Mouse (Mus musculus) lung, embryonic 14.5 days (tissue): ENCODE data around the gene Rhbg. TPM values are rescaled to one million over a fixed set of nuclear protein-coding genes. Genes with fewer than 3 reads are reported as not detected.

Experiments used
- ATAC-seq: fragments of 200-750 bp; cut with Nextera tagmentation; 2 replicates; pipeline ENCODE4 v1.8.0; 2017; ENCODE audit warnings: mild to moderate bottlenecking, moderate TSS enrichment, moderate library complexity; ENCODE audit not compliant: insufficient read depth
- DNase-seq: peaks from one replicate; pipeline ENCODE4 v3.0.0-alpha.2; 2015
- H3K27ac ChIP-seq: fragments of 300-500 bp; sonication (generic); 2 replicates; pipeline ENCODE4 v1.5.1; 2014; ENCODE audit warnings: low read depth, mild to moderate bottlenecking, moderate library complexity
- H3K27me3 ChIP-seq: fragments of 300-500 bp; sonication (generic); 2 replicates; pipeline ENCODE4 v1.6.1; 2014; ENCODE audit warnings: low read length, control low read depth; ENCODE audit not compliant: insufficient read depth
- H3K36me3 ChIP-seq: fragments of 300-500 bp; sonication (generic); 2 replicates; pipeline ENCODE4 v1.6.1; 2014; ENCODE audit warnings: control low read depth; ENCODE audit not compliant: insufficient read depth
- H3K4me1 ChIP-seq: fragments of 300-500 bp; sonication (generic); 2 replicates; pipeline ENCODE4 v1.6.1; 2014; ENCODE audit warnings: antibody characterized with exemption, control low read depth; ENCODE audit not compliant: insufficient read depth
- H3K4me2 ChIP-seq: fragments of 300-500 bp; sonication (generic); 2 replicates; pipeline ENCODE4 v1.6.1; 2014; ENCODE audit warnings: mild to moderate bottlenecking
- H3K4me3 ChIP-seq: fragments of 300-500 bp; sonication (generic); 2 replicates; pipeline ENCODE4 v1.5.1; 2014; ENCODE audit warnings: low read depth, low read length
- H3K9ac ChIP-seq: fragments of 300-500 bp; sonication (generic); 2 replicates; pipeline ENCODE4 v1.6.1; 2014
- H3K9me3 ChIP-seq: fragments of 300-500 bp; sonication (generic); 2 replicates; pipeline ENCODE4 v1.6.1; 2016; ENCODE audit warnings: low read depth, low read length, control low read depth
- CTCF ChIP-seq: IDR thresholded peaks from 2 replicates; pipeline ENCODE4 v1.5.1; 2016; ENCODE audit warnings: antibody characterized with exemption, low read depth
- WGBS: fragments of 180-500 bp; shearing (Covaris S2); extraction: QIAGEN DNeasy Blood & Tissue Kit; methylation state at CpG from one replicate; pipeline ENCODE4 v1.1.7; 2014; 5-methylcytosine and 5-hydroxymethylcytosine counted together
- polyA plus RNA-seq: library from polyadenylated mRNA; unstranded; fragments of >200 nt; fragmentation: Nextera tagmentation; extraction: Ambion mirVana; gene quantifications from 2 replicates; pipeline ENCODE4 v1.2.1, GENCODE M21; 2014

Gene Rhbg
- polyA plus RNA-seq, 1 experiment from 2014 or later, result not detected

DNA sequence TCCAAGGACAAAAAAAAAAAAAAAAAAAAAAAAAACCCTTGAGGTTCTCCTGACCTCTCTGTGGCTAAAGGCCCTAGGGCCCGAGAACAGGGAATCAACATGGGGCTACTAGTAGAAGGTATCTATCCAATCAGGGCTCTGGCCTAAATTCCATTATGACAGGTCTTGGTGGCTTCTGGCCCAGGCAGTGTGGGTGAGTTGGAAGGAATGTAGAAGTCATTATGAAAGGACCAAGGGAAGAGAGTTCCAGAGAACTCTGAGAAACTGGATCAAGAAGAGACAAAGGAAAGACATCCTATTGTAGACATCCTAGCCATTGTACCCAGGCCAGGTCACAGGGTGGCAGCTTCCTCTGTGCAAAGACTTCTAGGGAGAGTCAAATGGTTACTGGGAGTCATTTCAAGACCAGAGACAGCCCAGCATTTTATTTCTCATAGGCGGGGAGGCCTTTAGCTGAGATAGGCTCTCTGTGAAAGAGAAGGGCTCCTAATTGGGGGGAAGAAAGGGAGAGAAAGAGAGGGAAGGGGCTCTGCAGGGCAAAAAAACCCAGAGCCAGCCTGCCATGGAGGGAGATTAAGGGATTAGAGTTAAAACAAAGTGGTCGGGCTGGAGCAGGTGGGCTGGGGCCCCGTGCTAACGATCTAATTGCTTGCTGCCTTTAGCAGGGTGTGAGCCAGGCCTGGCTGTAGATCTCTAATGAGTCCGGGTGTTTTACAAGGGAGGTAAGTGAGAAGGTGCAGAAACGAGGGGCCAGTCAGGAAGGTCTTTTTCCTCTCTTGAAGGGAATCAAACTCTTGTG is 21.5 kb downstream of the Rhbg start:
- DNase-seq, result no peak
- WGBS, result 29% methylated on average over 7 of the region's 7 CpGs
- no peak for TF ChIP-seq CTCF
- Histone ChIP-seq H3K36me3 (no peaks in the 10 kb centered on the region), H3K4me3 (no peak overlapping the region), H3K27me3 (peaks cover 27% of the 10 kb centered on the region), H3K27ac (no peak overlapping the region), H3K4me2 (no peak overlapping the region), H3K4me1 (no peaks in the 10 kb centered on the region), H3K9me3 (no peaks in the 10 kb centered on the region), H3K9ac (no peak overlapping the region)
- no peak for ATAC-seq

DNA sequence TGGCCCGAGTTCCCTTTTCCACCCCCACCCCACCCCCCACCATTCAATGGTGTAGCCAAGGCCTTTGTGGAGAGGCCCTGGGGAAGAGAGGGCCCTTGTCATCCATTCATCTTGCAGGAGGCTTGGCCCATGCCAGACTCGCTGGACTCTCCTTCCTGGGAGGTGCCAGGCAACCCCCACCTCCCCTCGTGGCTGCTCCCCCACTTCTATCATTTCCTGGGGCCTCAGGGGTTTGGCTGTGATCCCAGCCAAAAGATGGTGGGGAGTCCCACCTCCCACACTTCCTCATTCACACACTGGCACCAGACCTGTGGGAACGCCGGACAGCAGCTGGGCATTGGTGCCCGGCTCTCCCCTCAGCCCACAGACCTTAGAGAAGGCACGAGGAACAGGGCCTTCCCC is 22.2 kb downstream of the Rhbg start:
- no peaks in the 10 kb centered on the region for H3K36me3 ChIP-seq
- no peak overlapping the region for H3K27ac ChIP-seq
- TF ChIP-seq CTCF, result no peak
- 49% methylated on average over 7 of the region's 7 CpGs for WGBS
- peaks cover 19% of the 10 kb centered on the region for H3K27me3 ChIP-seq
- no peaks in the 10 kb centered on the region for H3K4me1 ChIP-seq
- H3K9me3 ChIP-seq, result no peaks in the 10 kb centered on the region
- H3K9ac ChIP-seq, result no peak overlapping the region
- no peak overlapping the region for H3K4me2 ChIP-seq
- H3K4me3 ChIP-seq, result no peak overlapping the region
- no peak for ATAC-seq
- no peak for DNase-seq

DNA sequence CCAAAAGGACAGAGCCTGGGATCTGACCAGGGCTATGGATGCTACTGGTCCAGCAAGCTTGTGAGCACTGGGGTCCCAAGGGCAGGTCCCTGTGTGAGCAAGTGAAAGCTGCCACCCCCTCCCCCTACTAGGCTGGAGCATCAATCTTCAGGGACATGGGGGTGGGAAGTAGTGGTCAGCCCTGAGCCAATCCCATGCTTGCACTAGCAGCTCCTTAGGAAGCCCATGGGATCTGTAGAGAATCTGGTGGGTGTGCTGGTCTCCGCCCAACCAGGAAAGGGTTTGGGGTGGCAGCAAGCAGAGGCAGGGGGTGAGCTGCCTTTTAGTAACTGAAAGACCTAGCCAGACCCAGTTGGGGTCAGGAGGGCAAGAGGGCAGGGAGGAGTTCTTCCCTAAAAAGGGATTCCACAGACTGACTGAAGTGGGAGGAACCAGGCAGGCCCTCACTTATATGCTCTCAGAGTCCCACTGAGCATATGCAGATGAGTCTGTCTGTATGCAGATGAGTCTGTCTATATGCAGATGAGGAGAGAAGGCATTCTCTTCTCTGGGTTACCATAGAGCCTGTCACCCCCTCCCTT is 23.4 kb downstream of the Rhbg start:
- no peak for ATAC-seq
- Histone ChIP-seq H3K4me2 (no peak overlapping the region), H3K4me1 (no peaks in the 10 kb centered on the region), H3K36me3 (no peaks in the 10 kb centered on the region), H3K4me3 (no peak overlapping the region), H3K27ac (no peak overlapping the region), H3K27me3 (peaks cover 14% of the 10 kb centered on the region), H3K9me3 (no peaks in the 10 kb centered on the region), H3K9ac (no peak overlapping the region)
- TF ChIP-seq CTCF, result no peak
- DNase-seq, result no peak
- WGBS, result 53% methylated on average over 1 of the region's 1 CpGs

DNA sequence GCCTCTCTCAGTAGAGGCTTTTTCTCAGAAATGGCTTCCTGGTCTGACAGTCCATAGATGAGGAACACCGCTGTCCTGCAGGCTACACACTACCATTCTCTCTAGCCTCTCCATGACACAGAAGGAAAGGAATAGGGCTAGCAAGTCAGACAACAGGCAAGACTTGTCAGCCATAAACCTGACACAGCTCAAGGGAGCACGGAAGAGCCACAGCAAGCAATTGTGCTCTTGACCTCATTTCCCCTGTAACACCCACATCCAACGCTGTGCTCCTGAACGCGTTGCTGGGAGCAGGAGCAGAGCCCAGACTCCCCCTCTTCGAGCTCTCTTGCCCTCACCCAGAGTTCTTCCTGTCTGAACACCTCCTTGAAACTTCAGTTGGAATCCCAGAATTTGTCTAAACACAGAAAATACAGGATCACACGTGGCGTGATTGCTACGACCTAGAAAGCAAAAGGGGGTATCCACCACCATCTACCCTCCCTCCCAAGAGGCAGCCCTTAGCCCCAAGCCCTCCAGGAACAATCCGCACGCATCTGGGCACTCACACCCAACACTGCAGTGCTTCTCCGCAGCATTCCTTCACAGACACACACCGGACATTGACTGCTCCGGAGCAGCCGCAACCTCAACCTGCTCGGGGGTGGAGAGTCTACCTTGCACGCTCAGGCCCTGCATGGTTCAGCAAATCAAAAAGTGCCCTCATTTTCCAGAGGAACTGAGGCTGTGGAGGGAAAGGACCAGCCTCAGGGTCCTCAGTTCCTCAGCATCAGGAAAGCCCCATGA is 24.1 kb downstream of the Rhbg start:
- no peak overlapping the region for H3K4me2 ChIP-seq
- ATAC-seq, result no peak

DNA sequence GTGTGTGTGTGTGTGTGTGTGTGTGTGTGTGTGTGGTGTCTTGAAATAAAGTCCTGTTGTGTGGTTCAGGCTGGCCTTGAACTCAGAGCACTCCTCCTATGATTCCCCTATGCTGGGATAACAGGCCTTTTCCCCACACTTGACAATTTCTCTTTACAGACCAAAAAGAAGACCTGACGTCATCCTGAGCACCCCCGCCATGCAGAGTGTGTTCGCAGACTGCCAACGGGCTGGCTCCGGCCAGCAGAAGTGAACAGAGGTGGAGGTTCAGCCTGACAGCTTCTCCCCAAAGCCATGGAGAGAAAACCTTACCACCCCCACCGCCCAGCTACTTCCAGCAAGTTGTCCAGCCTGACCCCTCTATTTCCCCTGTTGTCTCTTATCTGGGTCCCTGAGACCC is 25.0 kb downstream of the Rhbg start:
- no peak for TF ChIP-seq CTCF
- H3K27ac ChIP-seq, result no peak overlapping the region
- DNase-seq (no peak), ATAC-seq (no peak)
- H3K9ac ChIP-seq, result no peak overlapping the region
- no peaks in the 10 kb centered on the region for H3K4me1 ChIP-seq
- H3K27me3 ChIP-seq, result peaks cover 10% of the 10 kb centered on the region
- no peaks in the 10 kb centered on the region for H3K9me3 ChIP-seq
- 79% methylated on average over 6 of the region's 6 CpGs for WGBS
- H3K4me2 ChIP-seq, result no peak overlapping the region
- no peak overlapping the region for H3K4me3 ChIP-seq
- H3K36me3 ChIP-seq, result no peaks in the 10 kb centered on the region

More for the DNA sequence above, 24.1 kb downstream of the Rhbg start:
- TF ChIP-seq CTCF, result no peak
- no peak for DNase-seq
- H3K4me3 ChIP-seq, result no peak overlapping the region
- WGBS, result 30% methylated on average over 17 of the region's 17 CpGs
- no peak overlapping the region for H3K27ac ChIP-seq
- no peaks in the 10 kb centered on the region for H3K9me3 ChIP-seq
- no peaks in the 10 kb centered on the region for H3K36me3 ChIP-seq
- H3K9ac ChIP-seq, result no peak overlapping the region
- peaks cover 14% of the 10 kb centered on the region for H3K27me3 ChIP-seq
- no peaks in the 10 kb centered on the region for H3K4me1 ChIP-seq

DNA sequence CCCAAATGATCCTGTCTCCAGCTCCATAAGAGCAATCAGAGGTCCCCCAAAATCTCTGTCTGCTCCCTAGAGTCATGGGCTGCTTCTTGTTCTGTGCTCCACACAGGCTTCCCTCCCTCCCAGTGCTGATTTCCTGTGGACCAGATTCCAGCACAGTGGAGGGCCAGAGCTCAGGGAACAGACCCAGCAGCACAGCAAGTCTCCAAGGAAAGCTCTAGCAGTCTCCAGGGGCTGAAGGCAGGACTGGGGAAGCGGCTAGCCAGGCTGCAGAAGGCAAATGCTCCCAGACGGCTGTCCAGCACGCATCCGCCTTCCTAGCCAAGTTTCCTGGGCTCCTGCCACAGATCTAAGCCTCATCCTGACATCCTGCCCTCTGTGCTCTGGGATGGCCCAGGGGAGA is 25.6 kb downstream of the Rhbg start:
- Histone ChIP-seq H3K4me1 (no peaks in the 10 kb centered on the region), H3K27ac (no peak overlapping the region), H3K9ac (no peak overlapping the region), H3K36me3 (no peaks in the 10 kb centered on the region), H3K27me3 (peaks cover 10% of the 10 kb centered on the region), H3K9me3 (no peaks in the 10 kb centered on the region), H3K4me3 (no peak overlapping the region), H3K4me2 (no peak overlapping the region)
- 42% methylated on average over 4 of the region's 4 CpGs for WGBS
- DNase-seq (no peak), ATAC-seq (no peak)
- no peak for TF ChIP-seq CTCF

DNA sequence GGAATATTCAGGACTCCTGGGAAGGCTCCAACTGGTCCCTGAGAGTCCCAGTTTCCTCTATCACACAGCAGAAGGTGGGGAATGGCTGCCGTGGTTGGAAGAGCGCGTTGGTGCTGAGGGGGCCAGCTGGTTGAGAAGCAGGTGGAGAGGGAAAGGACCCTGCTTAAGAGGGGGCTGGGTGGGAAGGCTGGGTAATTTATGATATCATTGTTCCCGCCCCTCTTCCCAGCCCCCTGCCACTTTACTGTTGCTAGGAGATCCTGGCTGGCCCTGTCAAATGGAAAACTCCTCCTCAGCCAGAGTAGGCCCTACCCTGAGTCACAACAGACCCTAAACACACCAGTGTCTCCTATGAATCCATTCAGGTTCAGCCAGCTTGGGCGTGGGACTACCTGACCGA is 26.5 kb downstream of the Rhbg start:
- H3K27me3 ChIP-seq, result peaks cover 5% of the 10 kb centered on the region; the same call in 1 of the 2 replicates
- ATAC-seq (no peak), DNase-seq (no peak)
- no peak overlapping the region for H3K27ac ChIP-seq
- H3K4me2 ChIP-seq, result no peak overlapping the region
- H3K36me3 ChIP-seq, result no peaks in the 10 kb centered on the region
- no peak overlapping the region for H3K4me3 ChIP-seq
- 48% methylated on average over 6 of the region's 6 CpGs for WGBS
- H3K4me1 ChIP-seq, result no peaks in the 10 kb centered on the region
- no peaks in the 10 kb centered on the region for H3K9me3 ChIP-seq
- H3K9ac ChIP-seq, result no peak overlapping the region
- TF ChIP-seq CTCF, result no peak
